Mouse (Mus musculus) WW6 (cell line): ENCODE data around the gene Fkbp4.
"Not testable (repeated sequence)": the region's sequence is repeated elsewhere in the genome, so short reads cannot be mapped to it uniquely, and the experiment has no call there.

Experiments
- DNase-seq: peaks from one replicate; pipeline ENCODE4 v3.0.0-alpha.2; 2013; ENCODE audit warnings: low read depth, low spot score

The Fkbp4 gene

DNA sequence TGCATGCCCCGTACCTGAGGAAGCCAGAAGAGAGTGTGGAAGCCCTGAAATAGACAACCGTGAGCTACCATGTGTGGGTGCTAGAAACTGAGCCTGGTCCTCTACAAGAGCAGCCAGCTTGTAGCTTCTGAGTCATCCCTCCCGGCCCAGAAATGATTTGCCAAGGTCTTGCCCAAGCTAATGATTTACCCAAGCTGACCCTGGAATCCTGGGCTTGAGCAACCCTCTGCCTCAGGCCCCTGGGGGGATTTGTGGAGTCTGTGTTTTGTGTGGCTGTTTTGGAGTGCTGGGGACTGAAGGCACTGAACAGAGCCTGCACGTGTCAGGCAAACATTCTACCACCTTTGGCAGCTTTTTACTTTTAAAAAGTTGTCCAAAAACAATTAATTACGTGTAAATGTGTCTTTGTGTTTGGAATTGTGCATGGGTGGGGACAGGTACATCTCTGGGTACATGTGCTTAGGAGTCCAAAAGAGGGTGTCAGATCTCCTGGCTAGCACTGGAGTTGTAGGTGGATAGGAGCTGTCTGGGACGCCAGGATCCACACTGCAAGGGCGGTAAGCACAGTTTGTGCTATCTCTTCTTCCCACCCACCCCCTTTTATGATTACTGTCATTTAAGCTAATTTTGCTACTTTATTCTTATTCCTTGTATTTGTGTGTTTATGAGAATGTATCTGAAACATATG lies 40.8 kb downstream of the Fkbp4 start:
- DNase-seq: no peak

DNA sequence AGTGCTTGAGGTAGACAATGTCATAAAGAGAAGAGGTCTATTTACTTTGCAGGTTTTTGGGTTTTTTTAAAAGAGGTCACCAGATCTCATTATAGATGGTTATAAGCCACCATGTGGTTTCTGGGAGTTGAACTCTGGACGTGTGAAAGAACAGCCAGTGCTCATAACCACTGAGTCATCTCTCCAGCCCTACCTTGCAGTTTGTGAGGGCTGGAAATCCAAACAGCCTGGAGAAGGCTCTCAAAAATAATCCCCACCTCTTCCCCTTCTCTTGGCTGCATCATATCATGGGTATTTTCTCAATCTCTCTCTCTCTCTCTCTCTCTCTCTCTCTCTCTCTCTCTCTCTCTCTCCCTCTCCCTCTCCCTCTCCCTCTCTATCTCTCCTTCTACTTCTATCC lies 47.8 kb downstream of the Fkbp4 start:
- DNase-seq: no peak

DNA sequence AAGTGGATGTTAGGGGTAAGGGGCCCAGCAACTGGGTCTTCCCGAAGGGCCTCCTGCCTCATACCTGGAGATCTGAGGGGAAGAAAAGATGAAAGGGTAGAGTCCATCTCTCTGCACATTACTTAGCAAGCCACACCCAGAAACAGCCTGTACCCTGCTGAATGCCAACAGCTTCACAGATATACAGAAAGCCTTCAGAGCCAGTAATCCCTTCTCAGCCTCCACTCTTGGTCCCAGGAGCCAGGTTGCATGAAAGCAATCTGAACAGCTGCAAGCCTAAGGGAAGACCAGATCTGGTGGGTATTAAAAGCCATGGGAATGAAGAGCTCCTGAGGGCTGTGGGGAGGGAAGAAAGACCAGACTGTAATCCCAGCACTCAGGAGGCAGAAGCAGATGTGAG lies 49.3 kb downstream of the Fkbp4 start:
- DNase-seq: no peak

DNA sequence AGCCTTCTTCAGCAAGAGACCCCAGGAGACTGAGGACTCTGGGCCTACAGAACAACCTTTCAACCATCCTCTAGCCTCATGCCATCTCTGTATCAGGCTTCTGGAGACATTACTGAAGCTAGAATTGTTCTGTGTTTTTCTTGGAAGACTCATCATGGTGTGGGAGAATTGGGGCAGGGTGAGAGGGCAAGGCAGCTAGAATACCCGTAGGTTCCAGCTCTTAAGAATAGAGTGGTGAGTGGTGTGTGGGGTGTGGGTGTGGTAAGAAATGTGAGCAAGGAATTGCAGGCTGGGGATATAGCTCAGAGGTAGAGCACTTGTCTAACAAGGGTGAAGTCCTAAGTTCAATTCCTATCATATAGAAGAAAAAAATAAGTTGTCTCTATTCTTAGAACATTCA lies 53.5 kb downstream of the Fkbp4 start:
- DNase-seq: no peak

DNA sequence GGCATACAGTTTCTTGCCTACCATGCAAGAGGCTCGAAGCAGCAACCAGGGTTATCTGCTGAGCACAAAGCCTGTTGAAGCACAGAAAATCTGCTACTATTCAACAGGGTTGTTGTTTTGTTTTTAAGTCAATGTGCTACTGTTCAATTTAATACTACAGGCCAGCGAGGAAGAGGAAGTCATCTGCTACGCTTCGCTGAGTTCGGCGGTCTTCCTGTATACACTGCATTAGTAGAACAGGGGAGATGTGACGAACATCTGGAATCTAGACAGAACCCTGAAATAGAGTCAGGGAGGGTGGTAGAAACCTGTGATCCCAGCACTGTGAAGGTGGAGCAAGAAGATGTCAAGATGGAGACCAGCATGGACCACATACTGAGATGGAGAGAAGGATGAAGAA lies 54.7 kb downstream of the Fkbp4 start:
- DNase-seq: no peak

DNA sequence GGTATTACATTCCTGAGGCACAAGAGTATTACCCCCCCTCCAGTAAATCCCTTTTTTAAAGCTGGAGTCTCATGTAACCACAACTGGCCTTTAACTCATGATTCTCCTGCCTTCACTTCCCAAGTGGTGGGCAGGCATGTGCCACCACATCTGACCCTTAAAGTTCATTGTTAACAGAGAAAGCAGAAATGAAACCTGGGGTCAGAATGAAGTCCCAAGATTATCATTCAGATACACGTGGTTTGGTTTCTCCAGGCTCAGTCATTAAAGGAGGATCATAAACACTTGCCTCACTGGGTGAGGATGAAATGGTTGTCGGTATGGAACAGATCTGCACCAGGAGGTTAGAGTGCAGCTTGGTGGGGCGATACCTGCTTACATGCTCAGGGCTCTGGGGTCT lies 57.2 kb downstream of the Fkbp4 start:
- no peak for DNase-seq

DNA sequence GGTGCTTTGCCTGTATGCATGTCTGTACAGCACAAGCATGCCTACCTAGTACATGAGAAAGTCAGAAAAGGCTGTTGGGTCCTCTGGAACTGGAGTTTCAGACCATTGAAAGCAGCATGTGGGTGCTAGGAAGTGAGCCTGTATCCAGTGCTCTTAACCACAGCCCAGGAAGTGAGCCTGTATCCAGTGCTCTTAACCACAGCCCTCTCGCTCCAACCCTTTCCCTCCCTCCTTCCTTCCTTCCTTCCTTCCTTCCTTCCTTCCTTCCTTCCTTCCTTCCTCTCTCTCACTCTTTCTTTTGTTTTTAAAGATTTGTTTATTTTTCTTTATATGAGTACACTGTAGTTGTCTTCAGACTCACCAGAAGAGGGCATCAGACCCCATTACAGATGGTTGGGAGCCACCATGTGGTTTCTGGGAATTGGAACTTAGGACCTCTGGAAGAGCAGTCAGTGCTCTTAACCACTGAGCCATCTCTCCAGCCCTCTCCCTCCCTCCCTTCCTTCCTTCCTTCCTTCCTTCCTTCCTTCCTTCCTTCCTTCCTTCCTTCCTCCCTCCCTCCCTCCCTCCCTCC lies 57.8 kb downstream of the Fkbp4 start:
- DNase-seq: not testable (repeated sequence)
